Mouse (Mus musculus) midbrain, embryonic 12.5 days (tissue): Measurements from ENCODE around the gene Kri1. TPM values are rescaled to one million over a fixed set of nuclear protein-coding genes. Genes with fewer than 3 reads are reported as not detected.
A peak's percentile ranks its signal among the peaks of the same experiment; 100 is the strongest.

ENCODE experiments used
- ATAC-seq: fragments of 200-750 bp; cut with Nextera tagmentation; 2 replicates; pipeline ENCODE4 v1.8.0; 2017; ENCODE audit warnings: low read depth, moderate TSS enrichment, moderate library complexity; ENCODE audit not compliant: low FRiP score
- H3K27ac ChIP-seq: fragments of 300-500 bp; sonication (generic); replicated peaks from 2 replicates; pipeline ENCODE4 v1.5.1; 2016; ENCODE audit warnings: mild to moderate bottlenecking
- H3K27me3 ChIP-seq: fragments of 300-500 bp; sonication (generic); 2 replicates; pipeline ENCODE4 v1.6.1; 2016; ENCODE audit warnings: mild to moderate bottlenecking
- H3K36me3 ChIP-seq: fragments of 300-500 bp; sonication (generic); 2 replicates; pipeline ENCODE4 v1.6.1; 2016
- H3K4me1 ChIP-seq: fragments of 300-500 bp; sonication (generic); 2 replicates; pipeline ENCODE4 v1.6.1; 2016
- H3K4me2 ChIP-seq: fragments of 300-500 bp; sonication (generic); replicated peaks from 2 replicates; pipeline ENCODE4 v1.6.1; 2016; ENCODE audit warnings: mild to moderate bottlenecking, moderate library complexity
- H3K4me3 ChIP-seq: fragments of 300-500 bp; sonication (generic); 2 replicates; pipeline ENCODE4 v1.5.1; 2016; ENCODE audit warnings: mild to moderate bottlenecking
- H3K9ac ChIP-seq: fragments of 300-500 bp; sonication (generic); replicated peaks from 2 replicates; pipeline ENCODE4 v1.6.1; 2016; ENCODE audit warnings: mild to moderate bottlenecking, moderate library complexity
- H3K9me3 ChIP-seq: fragments of 300-500 bp; sonication (generic); 2 replicates; pipeline ENCODE4 v1.6.1; 2016; ENCODE audit warnings: mild to moderate bottlenecking
- WGBS: fragments of 180-500 bp; shearing (Covaris S2); methylation state at CpG from one replicate; pipeline ENCODE4 v1.1.7; 2016; 5-methylcytosine and 5-hydroxymethylcytosine counted together
- polyA plus RNA-seq: library from polyadenylated mRNA; unstranded; fragments of >200 nt; fragmentation: Nextera tagmentation; extraction: Ambion mirVana; gene quantifications from 2 replicates; pipeline ENCODE4 v1.2.1, GENCODE M21; 2016

The Kri1 gene
- polyA plus RNA-seq: 18.4 and 21.1 TPM in 2 replicates

DNA sequence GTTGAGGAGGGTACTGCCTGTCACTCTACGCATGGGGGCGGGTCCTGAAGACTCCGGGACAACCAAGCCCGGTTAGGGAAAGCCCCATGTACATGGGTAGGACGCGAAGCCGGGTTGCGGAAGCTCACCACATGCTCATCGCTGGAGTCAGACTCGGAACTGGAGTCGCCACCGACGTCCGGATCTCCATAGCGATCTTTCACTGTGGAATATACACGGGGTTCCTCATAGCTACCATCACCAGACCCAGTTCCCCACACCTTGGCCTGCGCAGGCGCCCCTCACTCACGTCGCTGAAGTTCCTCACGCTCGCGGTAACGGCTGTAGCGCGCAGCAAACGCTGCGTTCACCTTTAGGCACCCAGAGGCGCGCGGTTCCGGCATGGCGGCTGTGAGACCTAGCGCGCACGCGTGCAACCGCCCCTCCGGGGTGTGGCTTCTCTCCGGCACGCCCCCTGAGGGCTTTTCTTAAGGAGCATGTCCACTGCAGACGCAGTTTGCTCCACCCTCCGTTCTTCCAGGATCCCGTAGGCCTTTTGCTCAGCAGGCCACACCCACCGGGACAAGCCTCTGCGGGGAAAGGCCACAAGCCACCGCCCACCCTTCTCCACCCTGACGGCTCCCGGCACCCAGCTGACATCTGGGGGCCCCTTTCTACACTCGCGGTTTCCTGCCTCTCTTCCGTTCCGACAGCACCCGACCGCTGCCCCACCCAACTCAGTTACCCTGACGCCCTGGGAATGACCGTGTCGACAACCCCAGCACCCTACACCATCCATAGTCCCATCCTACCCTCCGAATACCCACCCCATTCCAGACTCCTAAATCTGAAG is at the start of gene Kri1:
Gene Kri1, minus strand, starts transcription at position 399 of the 832 bp plus-strand sequence.
- peaks cover 34% of the 10 kb centered on the region for H3K4me1 ChIP-seq
- H3K9ac ChIP-seq: peak within 1 kb of the TSS; percentile 73
- H3K9me3 ChIP-seq: no peaks in the 10 kb centered on the region
- peak within 1 kb of the TSS; percentile 82 for H3K27ac ChIP-seq
- peak within 1 kb of the TSS; percentile 84 for H3K4me3 ChIP-seq
- no peaks in the 10 kb centered on the region for H3K27me3 ChIP-seq
- peaks cover 18% of the 10 kb centered on the region for H3K36me3 ChIP-seq
- peak within 1 kb of the TSS; percentile 70 for H3K4me2 ChIP-seq
- peak; percentile 69 for ATAC-seq
- 1% methylated on average over 59 of the region's 59 CpGs for WGBS

DNA sequence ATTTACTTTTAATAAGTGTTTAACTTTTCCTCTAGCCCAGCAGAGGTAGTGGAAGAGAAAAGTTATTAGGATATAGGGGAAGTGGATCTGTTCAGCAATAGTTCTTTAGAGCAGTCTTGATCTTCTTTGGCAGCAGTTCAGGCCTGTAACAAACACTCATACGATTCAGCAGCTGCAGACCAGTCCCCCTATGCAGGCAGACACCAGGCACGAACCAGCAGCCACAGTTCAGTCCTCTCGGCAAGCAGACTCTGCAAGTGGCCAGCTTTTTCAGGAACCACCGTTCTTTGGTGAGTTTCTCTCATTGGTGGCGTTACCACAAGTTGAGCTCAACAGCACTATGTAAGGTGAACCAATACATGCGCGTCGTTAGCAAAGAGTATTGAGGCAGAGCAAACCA is 48.7 kb upstream of the Kri1 start:
- peaks cover 21% of the 10 kb centered on the region for H3K4me1 ChIP-seq
- no peak overlapping the region for H3K27ac ChIP-seq
- H3K27me3 ChIP-seq: no peaks in the 10 kb centered on the region
- H3K9me3 ChIP-seq: no peaks in the 10 kb centered on the region
- H3K4me2 ChIP-seq: no peak overlapping the region
- no peaks in the 10 kb centered on the region for H3K36me3 ChIP-seq
- ATAC-seq: no peak
- H3K9ac ChIP-seq: no peak overlapping the region
- H3K4me3 ChIP-seq: no peak overlapping the region
- WGBS: 90% methylated on average over 8 of the region's 8 CpGs

GRCm38 (mm10) chr9:21335391-21335790 is 47.6 kb upstream of the Kri1 start:
- H3K4me1 ChIP-seq: peaks cover 21% of the 10 kb centered on the region
- no peak for ATAC-seq
- H3K9ac ChIP-seq: no peak overlapping the region
- no peak overlapping the region for H3K4me2 ChIP-seq
- no peaks in the 10 kb centered on the region for H3K9me3 ChIP-seq
- H3K36me3 ChIP-seq: no peaks in the 10 kb centered on the region
- no peak overlapping the region for H3K27ac ChIP-seq
- no peaks in the 10 kb centered on the region for H3K27me3 ChIP-seq
- 86% methylated on average over 4 of the region's 4 CpGs for WGBS
- H3K4me3 ChIP-seq: no peak overlapping the region

- Histone ChIP-seq H3K27ac (no peak overlapping the region), H3K9ac (no peak overlapping the region), H3K27me3 (no peaks in the 10 kb centered on the region), H3K4me2 (no peak overlapping the region), H3K36me3 (no peaks in the 10 kb centered on the region), H3K4me1 (peaks cover 26% of the 10 kb centered on the region), H3K4me3 (no peak overlapping the region), H3K9me3 (no peaks in the 10 kb centered on the region)
- no peak for ATAC-seq
These were observed 47.0 kb upstream of the Kri1 start for GRCm38 (mm10) chr9:21334747-21335146.

GRCm38 (mm10) chr9:21333523-21333922 is 45.8 kb upstream of the Kri1 start:
- H3K27me3 ChIP-seq: no peaks in the 10 kb centered on the region
- H3K4me2 ChIP-seq: no peak overlapping the region
- H3K9ac ChIP-seq: no peak overlapping the region
- no peaks in the 10 kb centered on the region for H3K36me3 ChIP-seq
- no peaks in the 10 kb centered on the region for H3K9me3 ChIP-seq
- H3K4me1 ChIP-seq: peaks cover 26% of the 10 kb centered on the region
- WGBS: 92% methylated on average over 1 of the region's 1 CpGs
- no peak overlapping the region for H3K27ac ChIP-seq
- no peak overlapping the region for H3K4me3 ChIP-seq
- no peak for ATAC-seq

- Histone ChIP-seq H3K27me3 (no peaks in the 10 kb centered on the region), H3K4me3 (no peak overlapping the region), H3K4me1 (peaks cover 18% of the 10 kb centered on the region), H3K9ac (no peak overlapping the region), H3K27ac (peak overlapping the region; percentile 25; the same call in 1 of the 2 replicates), H3K36me3 (no peaks in the 10 kb centered on the region), H3K4me2 (no peak overlapping the region), H3K9me3 (no peaks in the 10 kb centered on the region)
- whole genome bisulfite sequencing: 39% methylated on average over 9 of the region's 9 CpGs
- peak; percentile 19; the same call in 1 of the 2 replicates for ATAC-seq
These were observed 44.6 kb upstream of the Kri1 start for GRCm38 (mm10) chr9:21332161-21333061.

- H3K9ac ChIP-seq: no peak overlapping the region
These were observed 43.8 kb upstream of the Kri1 start for GRCm38 (mm10) chr9:21331365-21332140.

GRCm38 (mm10) chr9:21329699-21330289 is 42.0 kb upstream of the Kri1 start:
- ATAC-seq: no peak
- no peaks in the 10 kb centered on the region for H3K9me3 ChIP-seq
- H3K9ac ChIP-seq: no peak overlapping the region
- H3K4me2 ChIP-seq: no peak overlapping the region
- no peak overlapping the region for H3K27ac ChIP-seq
- H3K27me3 ChIP-seq: no peaks in the 10 kb centered on the region
- peaks cover 18% of the 10 kb centered on the region for H3K4me1 ChIP-seq
- 92% methylated on average over 10 of the region's 10 CpGs for WGBS
- H3K36me3 ChIP-seq: no peaks in the 10 kb centered on the region
- H3K4me3 ChIP-seq: no peak overlapping the region

More at GRCm38 (mm10) chr9:21331365-21332140, 43.8 kb upstream of the Kri1 start:
- Histone ChIP-seq H3K27ac (no peak overlapping the region; the same call in 1 of the 2 replicates), H3K9me3 (no peaks in the 10 kb centered on the region), H3K4me1 (peaks cover 18% of the 10 kb centered on the region), H3K27me3 (no peaks in the 10 kb centered on the region), H3K36me3 (no peaks in the 10 kb centered on the region), H3K4me3 (no peak overlapping the region), H3K4me2 (no peak overlapping the region)
- 88% methylated on average over 12 of the region's 12 CpGs for WGBS
- ATAC-seq: no peak

DNA sequence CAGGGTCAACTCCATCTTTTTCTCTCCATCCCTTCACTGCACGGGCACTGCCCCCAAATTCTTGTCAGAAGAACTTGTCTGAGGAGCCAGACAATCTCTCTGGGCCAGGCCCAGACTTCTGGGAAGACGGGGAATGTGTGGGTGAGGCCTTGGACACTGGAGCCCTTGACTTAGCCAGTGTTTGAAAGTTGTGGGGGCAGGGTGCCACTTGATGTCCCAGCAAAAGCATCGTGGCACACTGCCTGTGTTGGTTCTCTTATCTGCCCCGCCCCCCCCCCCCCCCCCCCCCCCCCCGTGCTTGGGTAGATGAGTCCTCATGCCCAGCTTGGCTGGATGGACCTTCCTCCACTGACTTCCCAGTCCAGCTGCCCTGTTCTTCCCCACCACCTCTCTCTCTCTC is 41.3 kb upstream of the Kri1 start:
- 74% methylated on average over 3 of the region's 5 CpGs for WGBS
- peaks cover 3% of the 10 kb centered on the region; the same call in 1 of the 2 replicates for H3K36me3 ChIP-seq
- peaks cover 18% of the 10 kb centered on the region for H3K4me1 ChIP-seq
- H3K27me3 ChIP-seq: no peaks in the 10 kb centered on the region
- H3K4me3 ChIP-seq: no peak overlapping the region
- H3K4me2 ChIP-seq: no peak overlapping the region
- no peak overlapping the region for H3K27ac ChIP-seq
- no peaks in the 10 kb centered on the region for H3K9me3 ChIP-seq
- ATAC-seq: no peak
- no peak overlapping the region for H3K9ac ChIP-seq

- Histone ChIP-seq H3K9me3 (no peaks in the 10 kb centered on the region), H3K27me3 (no peaks in the 10 kb centered on the region), H3K9ac (no peak overlapping the region), H3K36me3 (peaks cover 3% of the 10 kb centered on the region; the same call in 1 of the 2 replicates), H3K4me1 (peaks cover 22% of the 10 kb centered on the region), H3K4me3 (no peak overlapping the region), H3K4me2 (no peak overlapping the region), H3K27ac (no peak overlapping the region)
- ATAC-seq: no peak
- WGBS: 77% methylated on average over 3 of the region's 3 CpGs
These were observed 40.3 kb upstream of the Kri1 start for GRCm38 (mm10) chr9:21328041-21328440.

- Histone ChIP-seq H3K27ac (no peak overlapping the region), H3K36me3 (peaks cover 3% of the 10 kb centered on the region; the same call in 1 of the 2 replicates), H3K9me3 (no peaks in the 10 kb centered on the region), H3K9ac (no peak overlapping the region), H3K4me3 (no peak overlapping the region), H3K4me2 (no peak overlapping the region), H3K4me1 (peaks cover 18% of the 10 kb centered on the region), H3K27me3 (no peaks in the 10 kb centered on the region)
- 74% methylated on average over 3 of the region's 3 CpGs for WGBS
- ATAC-seq: no peak
These were observed 39.8 kb upstream of the Kri1 start for GRCm38 (mm10) chr9:21327569-21327968.
